Mouse (Mus musculus): ENCODE results near the gene Mthfd1l. TPM values are rescaled to one million over a fixed set of nuclear protein-coding genes. Genes with fewer than 3 reads are reported as not detected.
A peak's percentile ranks its signal among the peaks of the same experiment; 100 is the strongest.

Mthfd1l gene
- polyA plus RNA-seq, 1 experiment from 2014 or later = 19.5 TPM

- H3K4me3 ChIP-seq = no peak overlapping the region
- H3K27me3 ChIP-seq (ENCODE audit: low read depth, poor library complexity, severe bottlenecking) = no peaks in the 10 kb centered on the region
- 93% methylated on average over 9 of the region's 9 CpGs for WGBS
- no peaks in the 10 kb centered on the region for H3K36me3 ChIP-seq
- no peak overlapping the region for H3K27ac ChIP-seq
- DNase-seq (ENCODE audit: low spot score) = no peak
- H3K9me3 ChIP-seq (replicated peaks) = no peaks in the 10 kb centered on the region
- H3K4me1 ChIP-seq = peaks cover 5% of the 10 kb centered on the region
Measured at GRCm38 (mm10) chr10:4164681-4165080, 191.8 kb downstream of the Mthfd1l start.

- no peaks in the 10 kb centered on the region for H3K4me1 ChIP-seq
- H3K9me3 ChIP-seq (replicated peaks) = no peaks in the 10 kb centered on the region
- H3K27me3 ChIP-seq (ENCODE audit: low read depth, poor library complexity, severe bottlenecking) = no peaks in the 10 kb centered on the region
- no peak overlapping the region for H3K27ac ChIP-seq
- no peaks in the 10 kb centered on the region for H3K36me3 ChIP-seq
- H3K4me3 ChIP-seq = no peak overlapping the region
- DNase-seq (ENCODE audit: low spot score) = no peak
- 26% methylated on average over 5 of the region's 5 CpGs for WGBS
Measured at GRCm38 (mm10) chr10:4168222-4168798, 195.4 kb downstream of the Mthfd1l start.

GRCm38 (mm10) chr10:4174229-4174628 is 201.3 kb downstream of the Mthfd1l start:
- Histone ChIP-seq H3K36me3 (no peaks in the 10 kb centered on the region), H3K27ac (no peak overlapping the region), H3K9me3 (replicated peaks) (no peaks in the 10 kb centered on the region), H3K27me3 (ENCODE audit: low read depth, poor library complexity, severe bottlenecking) (no peaks in the 10 kb centered on the region), H3K4me3 (no peak overlapping the region), H3K4me1 (no peaks in the 10 kb centered on the region)
- WGBS = 86% methylated on average over 5 of the region's 5 CpGs
- DNase-seq (ENCODE audit: low spot score) = no peak

- 89% methylated on average over 3 of the region's 3 CpGs for WGBS
- Histone ChIP-seq H3K9me3 (replicated peaks) (no peaks in the 10 kb centered on the region), H3K27me3 (ENCODE audit: low read depth, poor library complexity, severe bottlenecking) (no peaks in the 10 kb centered on the region), H3K36me3 (no peaks in the 10 kb centered on the region), H3K27ac (no peak overlapping the region), H3K4me3 (no peak overlapping the region), H3K4me1 (no peaks in the 10 kb centered on the region)
- DNase-seq (ENCODE audit: low spot score) = no peak
Measured at GRCm38 (mm10) chr10:4174717-4175116, 201.8 kb downstream of the Mthfd1l start.

- Histone ChIP-seq H3K4me1 (peaks cover 3% of the 10 kb centered on the region; the same call in 1 of the 2 replicates), H3K36me3 (no peaks in the 10 kb centered on the region), H3K27me3 (ENCODE audit: low read depth, poor library complexity, severe bottlenecking) (no peaks in the 10 kb centered on the region), H3K4me3 (no peak overlapping the region), H3K9me3 (replicated peaks) (no peaks in the 10 kb centered on the region), H3K27ac (no peak overlapping the region)
- 96% methylated on average over 4 of the region's 4 CpGs for WGBS
- DNase-seq (ENCODE audit: low spot score) = no peak
Measured at GRCm38 (mm10) chr10:4177285-4177684, 204.4 kb downstream of the Mthfd1l start.

GRCm38 (mm10) chr10:4179049-4179790 is 206.3 kb downstream of the Mthfd1l start:
- Histone ChIP-seq H3K4me1 (peaks cover 3% of the 10 kb centered on the region; the same call in 1 of the 2 replicates), H3K9me3 (replicated peaks) (no peaks in the 10 kb centered on the region), H3K36me3 (no peaks in the 10 kb centered on the region), H3K27ac (no peak overlapping the region), H3K4me3 (no peak overlapping the region), H3K27me3 (ENCODE audit: low read depth, poor library complexity, severe bottlenecking) (no peaks in the 10 kb centered on the region)
- no peak for DNase-seq (ENCODE audit: low spot score)
- 88% methylated on average over 7 of the region's 7 CpGs for WGBS

- Histone ChIP-seq H3K27me3 (ENCODE audit: low read depth, poor library complexity, severe bottlenecking) (no peaks in the 10 kb centered on the region), H3K4me3 (no peak overlapping the region), H3K36me3 (no peaks in the 10 kb centered on the region), H3K4me1 (peaks cover 3% of the 10 kb centered on the region; the same call in 1 of the 2 replicates), H3K9me3 (replicated peaks) (no peaks in the 10 kb centered on the region), H3K27ac (no peak overlapping the region; the same call in 1 of the 2 replicates)
- DNase-seq (ENCODE audit: low spot score) = no peak
- 59% methylated on average over 1 of the region's 1 CpGs for WGBS
Measured at GRCm38 (mm10) chr10:4181953-4182352, 209.0 kb downstream of the Mthfd1l start.

GRCm38 (mm10) chr10:4182406-4182805 is 209.5 kb downstream of the Mthfd1l start:
- no peak for DNase-seq (ENCODE audit: low spot score)
- WGBS = 79% methylated on average over 2 of the region's 2 CpGs
- Histone ChIP-seq H3K27ac (peak overlapping the region; percentile 42; the same call in 1 of the 2 replicates), H3K4me3 (no peak overlapping the region), H3K9me3 (replicated peaks) (no peaks in the 10 kb centered on the region), H3K36me3 (no peaks in the 10 kb centered on the region), H3K4me1 (peaks cover 3% of the 10 kb centered on the region; the same call in 1 of the 2 replicates), H3K27me3 (ENCODE audit: low read depth, poor library complexity, severe bottlenecking) (no peaks in the 10 kb centered on the region)

GRCm38 (mm10) chr10:4188614-4189402 is 215.9 kb downstream of the Mthfd1l start:
- 91% methylated on average over 18 of the region's 18 CpGs for WGBS
- DNase-seq (ENCODE audit: low spot score) = no peak
- H3K36me3 ChIP-seq = no peaks in the 10 kb centered on the region
- H3K27ac ChIP-seq = no peak overlapping the region
- H3K9me3 ChIP-seq (replicated peaks) = no peaks in the 10 kb centered on the region
- no peaks in the 10 kb centered on the region for H3K4me1 ChIP-seq
- H3K4me3 ChIP-seq = no peak overlapping the region
- H3K27me3 ChIP-seq (ENCODE audit: low read depth, poor library complexity, severe bottlenecking) = no peaks in the 10 kb centered on the region

- DNase-seq (ENCODE audit: low spot score) = no peak
- Histone ChIP-seq H3K4me3 (no peak overlapping the region), H3K4me1 (no peaks in the 10 kb centered on the region), H3K27me3 (ENCODE audit: low read depth, poor library complexity, severe bottlenecking) (no peaks in the 10 kb centered on the region), H3K27ac (no peak overlapping the region), H3K36me3 (no peaks in the 10 kb centered on the region), H3K9me3 (replicated peaks) (no peaks in the 10 kb centered on the region)
- 83% methylated on average over 6 of the region's 6 CpGs for WGBS
Measured at GRCm38 (mm10) chr10:4189422-4189821, 216.5 kb downstream of the Mthfd1l start.

- Histone ChIP-seq H3K27ac (no peak overlapping the region), H3K36me3 (no peaks in the 10 kb centered on the region), H3K27me3 (ENCODE audit: low read depth, poor library complexity, severe bottlenecking) (no peaks in the 10 kb centered on the region), H3K4me1 (no peaks in the 10 kb centered on the region), H3K9me3 (replicated peaks) (no peaks in the 10 kb centered on the region), H3K4me3 (no peak overlapping the region)
- no peak for DNase-seq (ENCODE audit: low spot score)
- 86% methylated on average over 6 of the region's 6 CpGs for WGBS
Measured at GRCm38 (mm10) chr10:4198978-4199377, 226.1 kb downstream of the Mthfd1l start.

- no peak overlapping the region for H3K27ac ChIP-seq
- no peaks in the 10 kb centered on the region for H3K27me3 ChIP-seq (ENCODE audit: low read depth, poor library complexity, severe bottlenecking)
- no peaks in the 10 kb centered on the region for H3K4me1 ChIP-seq
- WGBS = 83% methylated on average over 6 of the region's 6 CpGs
- no peak overlapping the region for H3K4me3 ChIP-seq
- H3K36me3 ChIP-seq = no peaks in the 10 kb centered on the region
- H3K9me3 ChIP-seq (replicated peaks) = no peaks in the 10 kb centered on the region
- DNase-seq (ENCODE audit: low spot score) = no peak
Measured at GRCm38 (mm10) chr10:4199926-4200325, 227.0 kb downstream of the Mthfd1l start.

- H3K27ac ChIP-seq = no peak overlapping the region
- 93% methylated on average over 5 of the region's 5 CpGs for WGBS
- no peaks in the 10 kb centered on the region for H3K9me3 ChIP-seq (replicated peaks)
- H3K36me3 ChIP-seq = no peaks in the 10 kb centered on the region
- H3K4me1 ChIP-seq = no peaks in the 10 kb centered on the region
- no peaks in the 10 kb centered on the region for H3K27me3 ChIP-seq (ENCODE audit: low read depth, poor library complexity, severe bottlenecking)
- no peak overlapping the region for H3K4me3 ChIP-seq
- no peak for DNase-seq (ENCODE audit: low spot score)
Measured at GRCm38 (mm10) chr10:4200546-4201104, 227.7 kb downstream of the Mthfd1l start.

All from limb, embryonic 10.5 days (tissue).